In the genomic region with DNA sequence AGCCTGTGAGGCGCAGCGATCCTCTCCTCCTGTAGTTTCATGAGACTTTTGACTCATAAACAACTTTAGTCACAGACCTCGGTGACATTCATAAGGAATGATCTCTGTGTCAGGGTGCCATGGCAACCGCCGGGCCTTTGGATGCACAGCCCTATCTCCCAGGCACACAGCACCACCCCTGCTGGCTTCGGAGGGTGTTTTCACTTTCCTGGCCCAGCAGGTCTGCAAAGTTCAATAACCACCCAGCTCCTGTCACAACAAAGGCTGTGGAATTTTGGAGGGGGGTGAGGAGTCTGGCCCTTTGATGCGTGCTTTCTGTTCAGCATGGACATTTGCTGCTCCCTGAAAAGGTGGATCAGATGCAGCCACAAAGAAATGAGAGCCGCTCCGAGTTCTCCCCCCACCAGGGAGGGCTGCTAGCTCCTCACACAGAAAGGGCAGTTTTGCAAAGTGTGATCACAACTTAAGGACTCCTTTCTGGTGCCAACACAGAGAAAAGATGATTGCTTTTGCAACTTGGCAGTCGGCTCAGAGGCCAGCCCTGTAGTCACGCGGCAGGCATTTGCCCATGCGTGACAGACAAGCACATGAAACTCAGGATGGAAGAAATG, we compare ENCODE assay signal across 8 mouse cellular contexts.
DNase-seq lines count a peak whose midpoint lies in the region; ATAC-seq and TF ChIP-seq lines count a peak whose summit lies in the region.

No protein-coding gene starts in this region.

- no peak overlapping the region for H3K4me3 ChIP-seq in gastrocnemius, adult 2 months
- H3K4me3 ChIP-seq in hindbrain, embryonic 12.5 days: peak overlapping the region; percentile 11; the same call in 1 of the 2 replicates
- H3K4me3 ChIP-seq in neural tube, embryonic 15.5 days (replicated peaks): no peak overlapping the region

- peak overlapping the region; percentile 34 for H3K4me2 ChIP-seq in hindbrain, embryonic 12.5 days (replicated peaks)
- H3K4me2 ChIP-seq in neural tube, embryonic 15.5 days: peak overlapping the region; percentile 37

- H3K4me1 ChIP-seq in hindbrain, embryonic 12.5 days: peaks cover 17% of the 10 kb centered on the region
- H3K4me1 ChIP-seq in neural tube, embryonic 15.5 days: peaks cover 17% of the 10 kb centered on the region

- H3K27me3 ChIP-seq in hindbrain, embryonic 12.5 days: no peaks in the 10 kb centered on the region
- H3K27me3 ChIP-seq in neural tube, embryonic 15.5 days (replicated peaks): no peaks in the 10 kb centered on the region

- H3K9ac ChIP-seq in hindbrain, embryonic 12.5 days: no peak overlapping the region
- no peak overlapping the region for H3K9ac ChIP-seq in neural tube, embryonic 15.5 days (replicated peaks)

- 5% methylated on average over 13 of the region's 13 CpGs for WGBS in hindbrain, embryonic 12.5 days
- 5% methylated on average over 13 of the region's 13 CpGs for WGBS in neural tube, embryonic 15.5 days

- TF ChIP-seq CTCF in gastrocnemius, adult 2 months (IDR thresholded peaks at IDR 0.05): no peak

- H3K9me3 ChIP-seq in hindbrain, embryonic 12.5 days (replicated peaks): no peaks in the 10 kb centered on the region
- H3K9me3 ChIP-seq in neural tube, embryonic 15.5 days (replicated peaks): no peaks in the 10 kb centered on the region

- intact Hi-C loops in gastrocnemius, adult 2 months (cut with DNase I): no loop called here

- no peak overlapping the region for H3K27ac ChIP-seq in gastrocnemius, adult 2 months
- peak overlapping the region; percentile 69 for H3K27ac ChIP-seq in hindbrain, embryonic 12.5 days
- H3K27ac ChIP-seq in neural tube, embryonic 15.5 days (replicated peaks): peak overlapping the region; percentile 13; the same call in 1 of the 2 replicates

- peak; percentile 15 for DNase-seq in gastrocnemius, adult 2 months
- DNase-seq in gastrocnemius, adult 8-10 months (ENCODE audit: low spot score in 2 of 2): no peak
- DNase-seq in cerebellum, adult 9-11 months: peak; percentile 29
- peak; percentile 11 to 36 for DNase-seq in left cerebral cortex, adult 9 months (ENCODE audit: low spot score in 2 of 2)
- DNase-seq in spleen, adult 18-20 months: no peak
- DNase-seq in gastrocnemius, postnatal 4 days (ENCODE audit: low spot score in 2 of 2): no peak

- no peaks in the 10 kb centered on the region for H3K36me3 ChIP-seq in hindbrain, embryonic 12.5 days
- H3K36me3 ChIP-seq in neural tube, embryonic 15.5 days: no peaks in the 10 kb centered on the region

- peak; percentile 96 for ATAC-seq in hindbrain, embryonic 12.5 days (ENCODE audit: low FRiP score)
- peak; percentile 88 for ATAC-seq in neural tube, embryonic 15.5 days (ENCODE audit: low FRiP score)

Comparison
In these comparisons a context has a peak if more than half of its experiments do, and no peak if none do; other contexts are left out.
1. DNase-seq: peak in gastrocnemius, adult 2 months (single experiment), cerebellum, adult 9-11 months (single experiment) and left cerebral cortex, adult 9 months (2 of 2); none in gastrocnemius, adult 8-10 months (0 of 2), spleen, adult 18-20 months (0 of 2) and gastrocnemius, postnatal 4 days (0 of 2).